Mouse (Mus musculus): ENCODE data around the gene Ypel2.

Ypel2 gene

GRCm38 (mm10) chr11:86895567-86895966 is 97.9 kb downstream of the Ypel2 start:
- 71% methylated on average over 3 of the region's 3 CpGs for WGBS

GRCm38 (mm10) chr11:86895156-86895555 is 98.4 kb downstream of the Ypel2 start:
- 79% methylated on average over 9 of the region's 9 CpGs for WGBS

- WGBS, result 3% methylated on average over 19 of the region's 19 CpGs
Measured at GRCm38 (mm10) chr11:86894171-86894577, 99.3 kb downstream of the Ypel2 start.

- 60% methylated on average over 15 of the region's 15 CpGs for WGBS
Measured at GRCm38 (mm10) chr11:86892996-86893670, 100.4 kb downstream of the Ypel2 start.

Measured in cerebral cortex, adult 2 months (tissue).